Mouse (Mus musculus): ENCODE data around the gene Uhrf1bp1. TPM values are rescaled to one million over a fixed set of nuclear protein-coding genes. Genes with fewer than 3 reads are reported as not detected.
"Not testable (repeated sequence)": the region's sequence is repeated elsewhere in the genome, so short reads cannot be mapped to it uniquely, and the experiment has no call there.

The Uhrf1bp1 gene
- total RNA-seq (2021), result 10 to 100 TPM; 24.5 to 24.7 TPM
- long read RNA-seq, experiment 1, partial matches to known transcripts, result 3 of 7 reads
- long read RNA-seq, experiment 1, other reads (novel, unspliced or antisense), result 4 of 7 reads
- long read RNA-seq, experiment 2, partial matches to known transcripts, result 2 of 3 reads
- long read RNA-seq, experiment 2, other reads (novel, unspliced or antisense), result 1 of 3 reads

- DNase-seq, result peak; percentile 94
Observed at GRCm38 (mm10) chr17:27856265-27856797, at the start of gene Uhrf1bp1. Gene Uhrf1bp1, plus strand, starts transcription at chr17:27856441.

GRCm38 (mm10) chr17:27807542-27808078 lies 48.6 kb upstream of the Uhrf1bp1 start:
- no peak for DNase-seq

- DNase-seq, result no peak
Observed at GRCm38 (mm10) chr17:27810569-27811331, 45.5 kb upstream of the Uhrf1bp1 start.

- DNase-seq, result no peak
Observed at GRCm38 (mm10) chr17:27811980-27812379, 44.3 kb upstream of the Uhrf1bp1 start.

- no peak for DNase-seq
Observed at GRCm38 (mm10) chr17:27814606-27815005, 41.6 kb upstream of the Uhrf1bp1 start.

- DNase-seq, result peak; percentile 10
Observed at GRCm38 (mm10) chr17:27819011-27819410, 37.2 kb upstream of the Uhrf1bp1 start.

GRCm38 (mm10) chr17:27819521-27819970 lies 36.7 kb upstream of the Uhrf1bp1 start:
- peak; percentile 59 for DNase-seq

GRCm38 (mm10) chr17:27819971-27820567 lies 36.2 kb upstream of the Uhrf1bp1 start:
- peak; percentile 67 for DNase-seq

GRCm38 (mm10) chr17:27820568-27821406 lies 35.5 kb upstream of the Uhrf1bp1 start, which contains the start of gene D17Wsu92e:
Gene D17Wsu92e, minus strand, starts transcription at chr17:27820648.
- DNase-seq, result peak; percentile 99

GRCm38 (mm10) chr17:27821407-27822338 lies 34.6 kb upstream of the Uhrf1bp1 start:
- DNase-seq, result peak; percentile 67

- no peak for DNase-seq
Observed at GRCm38 (mm10) chr17:27823142-27823905, 32.9 kb upstream of the Uhrf1bp1 start.

- no peak for DNase-seq
Observed at GRCm38 (mm10) chr17:27824941-27825340, 31.3 kb upstream of the Uhrf1bp1 start.

- DNase-seq, result no peak
Observed at GRCm38 (mm10) chr17:27825539-27825938, 30.7 kb upstream of the Uhrf1bp1 start.

- DNase-seq, result peak; percentile 86
Observed at GRCm38 (mm10) chr17:27825984-27826905, 30.0 kb upstream of the Uhrf1bp1 start.

- DNase-seq, result peak; percentile 73
Observed at GRCm38 (mm10) chr17:27826908-27827383, 29.3 kb upstream of the Uhrf1bp1 start.

GRCm38 (mm10) chr17:27827511-27827910 lies 28.7 kb upstream of the Uhrf1bp1 start:
- DNase-seq, result no peak

GRCm38 (mm10) chr17:27830411-27830810 lies 25.8 kb upstream of the Uhrf1bp1 start:
- no peak for DNase-seq

- not testable (repeated sequence) for DNase-seq
Observed at GRCm38 (mm10) chr17:27837850-27838249, 18.4 kb upstream of the Uhrf1bp1 start, which contains the start of gene Snrpc. Gene Snrpc, plus strand, starts transcription at chr17:27838150.

All from adrenal gland, postnatal 10 days (tissue).